Mouse (Mus musculus): ENCODE data around the gene Npas3. TPM values are rescaled to one million over a fixed set of nuclear protein-coding genes. Genes with fewer than 3 reads are reported as not detected.

Npas3 gene
- polyA plus RNA-seq, 1 experiment from 2014 or later: 1.1 TPM

DNA sequence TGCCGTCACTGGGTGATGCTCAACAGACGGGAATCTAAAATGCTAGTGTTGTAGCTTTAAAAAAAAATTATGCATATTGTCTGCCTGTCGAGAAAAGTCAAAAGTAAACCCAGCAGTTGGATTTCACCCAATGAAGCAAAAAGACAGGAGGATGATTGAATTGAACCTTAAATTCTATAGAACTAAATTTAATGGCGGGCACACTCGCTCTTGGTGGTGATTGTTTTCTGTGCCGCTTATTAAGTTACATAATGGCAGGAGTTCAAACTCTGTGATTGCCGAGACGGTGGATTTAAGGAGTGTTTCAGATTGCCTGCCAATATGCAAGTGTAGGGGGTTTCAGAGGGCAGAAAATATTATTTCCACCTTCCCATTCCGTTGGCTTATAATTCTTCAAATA is 82.9 kb downstream of the Npas3 start:
- Histone ChIP-seq H3K27ac (replicated peaks) (no peak overlapping the region), H3K36me3 (no peaks in the 10 kb centered on the region), H3K4me1 (peaks cover 18% of the 10 kb centered on the region), H3K4me3 (no peak overlapping the region), H3K27me3 (replicated peaks) (no peaks in the 10 kb centered on the region), H3K4me2 (no peak overlapping the region), H3K9ac (no peak overlapping the region), H3K9me3 (no peaks in the 10 kb centered on the region)
- ATAC-seq (ENCODE audit: extremely low read depth, insufficient number of reproducible peaks, low FRiP score, low TSS enrichment): no peak
- 73% methylated on average over 9 of the region's 9 CpGs for WGBS

DNA sequence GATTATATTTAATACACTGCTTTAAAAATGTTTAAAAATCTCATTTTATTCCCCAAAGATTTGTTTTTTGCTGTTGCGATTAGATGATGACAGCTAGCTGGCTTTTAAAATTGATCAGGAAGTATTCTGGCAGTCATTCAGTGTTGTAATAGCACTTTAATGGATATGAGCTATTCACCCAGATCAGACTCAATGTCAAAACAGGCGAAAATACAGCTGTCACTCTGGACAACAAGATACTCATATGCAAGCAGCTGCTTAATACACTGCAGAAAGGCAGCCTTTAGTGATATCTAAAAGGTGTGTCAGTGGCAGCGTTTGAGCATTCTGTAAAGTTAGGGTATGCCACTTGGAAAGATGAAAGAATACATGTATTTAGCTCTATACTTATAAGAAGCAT is 83.3 kb downstream of the Npas3 start:
- H3K4me3 ChIP-seq: no peak overlapping the region
- no peaks in the 10 kb centered on the region for H3K9me3 ChIP-seq
- no peak overlapping the region for H3K9ac ChIP-seq
- ATAC-seq (ENCODE audit: extremely low read depth, insufficient number of reproducible peaks, low FRiP score, low TSS enrichment): no peak
- H3K4me2 ChIP-seq: no peak overlapping the region
- H3K36me3 ChIP-seq: no peaks in the 10 kb centered on the region
- H3K27ac ChIP-seq (replicated peaks): no peak overlapping the region
- 73% methylated on average over 3 of the region's 3 CpGs for WGBS
- no peaks in the 10 kb centered on the region for H3K27me3 ChIP-seq (replicated peaks)
- H3K4me1 ChIP-seq: peaks cover 18% of the 10 kb centered on the region

DNA sequence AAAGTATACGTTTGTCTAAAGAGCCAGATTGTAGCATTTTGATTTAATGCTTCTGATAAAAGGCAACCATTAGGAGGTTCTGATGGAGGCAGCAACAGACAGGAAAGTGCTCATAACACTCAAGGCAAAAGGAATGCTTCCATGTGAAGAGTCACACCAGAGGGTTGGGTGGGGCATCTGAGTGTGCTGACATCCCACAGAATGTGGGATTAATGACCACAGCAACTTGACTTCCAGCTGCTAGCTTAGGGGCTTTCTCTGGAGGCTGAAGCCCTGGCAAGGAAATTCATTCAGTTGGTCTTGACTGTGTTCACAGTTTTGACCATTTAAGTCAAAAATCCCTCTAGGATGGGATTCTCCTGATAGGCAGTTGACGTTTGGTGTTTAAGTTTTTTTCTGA is 84.8 kb downstream of the Npas3 start:
- Histone ChIP-seq H3K9me3 (no peaks in the 10 kb centered on the region), H3K27ac (replicated peaks) (no peak overlapping the region), H3K4me1 (peaks cover 12% of the 10 kb centered on the region), H3K9ac (no peak overlapping the region), H3K27me3 (replicated peaks) (no peaks in the 10 kb centered on the region), H3K4me2 (no peak overlapping the region), H3K36me3 (no peaks in the 10 kb centered on the region), H3K4me3 (no peak overlapping the region)
- WGBS: 71% methylated on average over 2 of the region's 2 CpGs
- ATAC-seq (ENCODE audit: extremely low read depth, insufficient number of reproducible peaks, low FRiP score, low TSS enrichment): no peak

DNA sequence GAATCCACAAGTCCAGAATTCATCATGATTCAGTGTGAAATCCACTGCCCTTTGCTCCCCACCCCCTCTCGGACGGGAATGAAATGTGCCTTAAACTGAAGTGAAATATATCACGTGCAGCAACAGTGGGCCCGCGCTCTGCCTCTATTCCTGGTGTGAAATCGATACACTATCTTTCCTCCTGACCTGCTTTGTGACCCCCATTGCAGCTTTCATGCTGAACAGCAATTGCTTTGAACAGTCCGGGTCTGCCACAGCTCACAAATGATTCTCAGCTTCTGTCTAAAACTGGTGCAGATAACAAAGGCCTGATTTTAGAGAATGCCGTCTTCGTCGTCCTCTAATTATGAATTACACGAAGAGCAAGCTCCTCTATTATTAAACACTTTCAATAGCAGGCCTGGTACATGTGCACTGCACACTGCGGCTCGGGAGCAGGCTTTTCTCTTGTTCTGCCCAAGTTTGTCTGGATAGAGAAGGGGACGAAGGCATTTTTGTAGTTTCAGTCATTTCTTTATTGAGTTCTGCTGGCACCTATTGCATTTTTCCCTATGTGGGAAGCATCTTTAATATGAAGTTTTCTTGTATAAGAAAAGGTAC is 90.0 kb downstream of the Npas3 start:
- no peak overlapping the region for H3K4me3 ChIP-seq
- peaks cover 7% of the 10 kb centered on the region; the same call in 1 of the 2 replicates for H3K4me1 ChIP-seq
- H3K36me3 ChIP-seq: no peaks in the 10 kb centered on the region
- H3K9me3 ChIP-seq: no peaks in the 10 kb centered on the region
- 45% methylated on average over 14 of the region's 14 CpGs for WGBS
- H3K27me3 ChIP-seq (replicated peaks): no peaks in the 10 kb centered on the region
- peak overlapping the region; percentile 8; the same call in 1 of the 2 replicates for H3K4me2 ChIP-seq
- H3K9ac ChIP-seq: no peak overlapping the region
- H3K27ac ChIP-seq (replicated peaks): no peak overlapping the region
- ATAC-seq (ENCODE audit: extremely low read depth, insufficient number of reproducible peaks, low FRiP score, low TSS enrichment): no peak

DNA sequence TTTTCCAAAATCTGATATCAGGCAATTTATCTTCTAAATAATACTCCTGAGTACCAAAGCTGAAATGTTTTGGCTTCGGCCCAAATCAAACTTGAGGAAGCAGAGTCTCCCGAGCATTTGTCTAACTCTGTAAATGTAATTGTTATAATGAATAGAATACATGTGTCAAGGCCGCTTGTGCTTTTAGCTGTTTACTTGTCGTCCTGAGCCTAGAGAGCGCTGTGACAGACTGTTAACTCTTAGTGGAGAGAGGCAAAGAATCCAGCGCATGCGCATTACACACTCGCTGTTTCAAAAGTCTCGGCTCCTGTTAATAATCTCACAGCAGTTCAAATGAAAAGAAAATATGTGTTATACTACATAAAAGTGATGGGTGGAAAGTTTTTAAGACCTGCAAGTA is 94.3 kb downstream of the Npas3 start:
- WGBS: 67% methylated on average over 9 of the region's 9 CpGs
- Histone ChIP-seq H3K4me3 (no peak overlapping the region), H3K36me3 (no peaks in the 10 kb centered on the region), H3K9ac (no peak overlapping the region), H3K27ac (replicated peaks) (no peak overlapping the region), H3K27me3 (replicated peaks) (no peaks in the 10 kb centered on the region), H3K9me3 (no peaks in the 10 kb centered on the region), H3K4me1 (peaks cover 7% of the 10 kb centered on the region; the same call in 1 of the 2 replicates), H3K4me2 (no peak overlapping the region)
- ATAC-seq (ENCODE audit: extremely low read depth, insufficient number of reproducible peaks, low FRiP score, low TSS enrichment): no peak

DNA sequence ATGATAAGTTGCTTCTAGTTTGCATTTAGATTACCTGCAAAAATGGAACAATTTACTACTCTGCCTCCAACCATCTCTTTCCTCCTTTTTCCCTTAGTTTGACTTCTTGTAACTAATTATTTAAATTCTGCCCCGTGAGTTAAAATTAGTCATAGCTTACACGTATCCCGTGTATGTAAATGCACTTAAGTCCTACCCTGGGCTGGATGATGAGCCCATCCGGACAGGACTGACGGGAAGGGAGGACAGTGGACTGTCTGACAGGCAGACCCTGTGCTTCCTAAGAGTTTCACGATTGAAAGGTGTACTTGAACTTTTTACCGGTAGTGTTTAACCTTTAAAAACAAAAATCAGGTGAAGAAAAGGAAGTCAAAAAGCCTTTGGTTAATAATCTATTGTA is 103.4 kb downstream of the Npas3 start:
- WGBS: 85% methylated on average over 7 of the region's 7 CpGs
- ATAC-seq (ENCODE audit: extremely low read depth, insufficient number of reproducible peaks, low FRiP score, low TSS enrichment): no peak
- no peak overlapping the region for H3K9ac ChIP-seq
- no peak overlapping the region for H3K4me3 ChIP-seq
- H3K9me3 ChIP-seq: no peaks in the 10 kb centered on the region
- no peak overlapping the region for H3K27ac ChIP-seq (replicated peaks)
- no peaks in the 10 kb centered on the region for H3K36me3 ChIP-seq
- H3K4me2 ChIP-seq: no peak overlapping the region
- no peaks in the 10 kb centered on the region for H3K27me3 ChIP-seq (replicated peaks)
- H3K4me1 ChIP-seq: no peaks in the 10 kb centered on the region

DNA sequence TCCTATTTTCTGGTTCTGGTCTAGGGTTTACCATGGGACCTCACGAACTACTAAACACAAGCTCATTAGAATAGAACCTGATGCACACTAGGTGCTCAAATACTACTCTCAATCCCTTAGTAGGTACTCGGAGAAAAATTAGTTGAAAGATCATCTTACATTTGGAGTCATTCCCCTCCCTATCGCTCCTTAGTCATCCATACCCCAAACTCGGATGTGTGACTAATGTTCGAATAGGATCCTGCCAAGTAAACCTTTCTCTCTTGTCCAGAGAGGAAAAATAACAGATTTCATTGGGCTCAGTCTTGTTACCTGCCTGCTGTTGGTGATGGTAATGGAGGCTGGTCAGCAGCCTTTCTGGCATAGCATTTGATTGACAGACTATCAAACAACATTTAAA is 117.3 kb downstream of the Npas3 start:
- Histone ChIP-seq H3K9me3 (no peaks in the 10 kb centered on the region), H3K4me1 (peaks cover 12% of the 10 kb centered on the region; the same call in 1 of the 2 replicates), H3K4me3 (no peak overlapping the region), H3K4me2 (no peak overlapping the region), H3K36me3 (no peaks in the 10 kb centered on the region), H3K9ac (no peak overlapping the region), H3K27me3 (replicated peaks) (no peaks in the 10 kb centered on the region), H3K27ac (replicated peaks) (no peak overlapping the region)
- no peak for ATAC-seq (ENCODE audit: extremely low read depth, insufficient number of reproducible peaks, low FRiP score, low TSS enrichment)
- WGBS: 88% methylated on average over 5 of the region's 5 CpGs

DNA sequence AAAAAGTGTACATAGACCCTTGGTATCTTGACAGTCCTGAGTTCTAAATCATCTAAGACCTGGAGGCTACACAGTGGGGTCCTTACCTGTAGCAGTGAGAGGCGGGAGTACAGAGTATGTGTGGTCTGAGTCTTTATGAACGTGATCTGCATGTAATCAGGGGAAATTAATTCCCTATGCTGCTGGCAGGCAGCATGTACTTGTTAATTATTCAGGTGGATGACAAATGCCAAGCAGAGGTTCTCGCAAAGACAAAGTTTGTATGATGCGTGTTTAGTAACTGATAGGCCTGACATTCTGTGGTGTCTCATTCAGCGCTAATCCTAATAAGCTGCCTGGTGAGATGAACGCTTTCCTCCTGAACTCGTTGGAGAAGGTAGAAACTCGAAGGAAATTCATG is 136.4 kb downstream of the Npas3 start:
- Histone ChIP-seq H3K27me3 (replicated peaks) (no peaks in the 10 kb centered on the region), H3K36me3 (no peaks in the 10 kb centered on the region), H3K4me1 (no peaks in the 10 kb centered on the region), H3K27ac (replicated peaks) (no peak overlapping the region), H3K9me3 (no peaks in the 10 kb centered on the region), H3K9ac (no peak overlapping the region), H3K4me3 (no peak overlapping the region), H3K4me2 (no peak overlapping the region)
- no peak for ATAC-seq (ENCODE audit: extremely low read depth, insufficient number of reproducible peaks, low FRiP score, low TSS enrichment)
- 75% methylated on average over 8 of the region's 8 CpGs for WGBS

DNA sequence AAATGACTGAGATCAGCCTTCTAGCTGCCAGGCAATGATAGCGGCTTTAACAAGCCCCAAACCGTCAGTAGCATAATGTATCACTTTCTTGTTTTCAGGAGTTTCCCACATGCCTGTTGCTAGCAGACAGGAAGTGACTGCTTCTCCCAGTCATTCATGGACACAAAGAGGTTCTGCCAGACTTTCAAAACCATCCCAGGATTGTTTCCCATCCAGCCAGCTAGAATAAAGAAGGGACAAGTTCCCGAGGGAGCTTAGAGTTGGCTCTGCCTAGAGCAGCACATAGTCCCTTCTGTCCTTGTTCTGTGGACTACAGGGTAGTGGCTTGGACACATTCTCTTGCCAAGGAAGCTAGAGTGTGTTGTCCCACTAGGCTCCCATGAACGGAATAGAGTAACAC is 157.4 kb downstream of the Npas3 start:
- Histone ChIP-seq H3K9me3 (no peaks in the 10 kb centered on the region), H3K27me3 (replicated peaks) (no peaks in the 10 kb centered on the region), H3K4me3 (no peak overlapping the region), H3K4me2 (no peak overlapping the region), H3K27ac (replicated peaks) (no peak overlapping the region), H3K36me3 (no peaks in the 10 kb centered on the region), H3K4me1 (peaks cover 13% of the 10 kb centered on the region), H3K9ac (no peak overlapping the region)
- WGBS: 48% methylated on average over 4 of the region's 4 CpGs
- no peak for ATAC-seq (ENCODE audit: extremely low read depth, insufficient number of reproducible peaks, low FRiP score, low TSS enrichment)

DNA sequence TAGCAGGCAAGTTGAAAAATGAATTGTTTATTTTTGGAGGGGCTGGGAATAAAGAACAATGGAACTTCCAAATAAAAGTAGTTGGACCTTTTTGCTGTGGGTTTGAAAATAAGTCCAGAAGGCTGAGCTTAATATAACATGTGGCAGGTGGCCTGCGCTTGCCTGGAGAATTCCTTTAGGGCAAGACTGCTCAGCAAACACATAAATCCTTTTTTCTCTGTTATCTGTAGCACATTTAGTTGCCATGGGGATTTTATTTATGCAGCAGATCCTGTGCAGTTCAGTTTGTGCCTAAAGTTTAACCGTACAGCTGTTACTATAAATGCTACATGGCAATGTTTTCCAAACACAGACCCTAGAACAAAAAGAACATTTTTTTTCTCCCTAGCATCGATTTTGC is 159.3 kb downstream of the Npas3 start:
- Histone ChIP-seq H3K4me3 (no peak overlapping the region), H3K27me3 (replicated peaks) (no peaks in the 10 kb centered on the region), H3K27ac (replicated peaks) (no peak overlapping the region), H3K4me2 (no peak overlapping the region), H3K9ac (no peak overlapping the region), H3K4me1 (peaks cover 13% of the 10 kb centered on the region), H3K36me3 (no peaks in the 10 kb centered on the region), H3K9me3 (no peaks in the 10 kb centered on the region)
- no peak for ATAC-seq (ENCODE audit: extremely low read depth, insufficient number of reproducible peaks, low FRiP score, low TSS enrichment)
- 51% methylated on average over 3 of the region's 3 CpGs for WGBS

DNA sequence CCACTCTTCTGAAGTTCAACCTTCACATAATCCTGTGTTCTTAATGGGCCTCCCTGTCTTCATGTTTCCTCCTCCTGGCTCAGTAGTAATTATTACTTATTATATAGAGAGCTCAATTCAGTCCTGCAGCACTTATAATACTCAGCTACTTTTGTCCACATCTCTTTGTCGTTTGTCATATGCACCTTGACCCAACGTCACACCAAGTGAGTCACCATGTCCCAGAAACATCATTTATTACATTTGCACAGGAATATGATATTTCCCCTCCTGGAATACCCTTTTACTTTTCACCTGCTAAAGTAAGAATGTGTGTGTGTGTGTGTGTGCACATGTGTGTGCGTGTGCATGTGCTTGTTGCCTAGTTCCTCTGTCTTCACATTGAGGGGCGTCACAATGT is 161.2 kb downstream of the Npas3 start:
- ATAC-seq (ENCODE audit: extremely low read depth, insufficient number of reproducible peaks, low FRiP score, low TSS enrichment): no peak
- WGBS: 84% methylated on average over 4 of the region's 4 CpGs

DNA sequence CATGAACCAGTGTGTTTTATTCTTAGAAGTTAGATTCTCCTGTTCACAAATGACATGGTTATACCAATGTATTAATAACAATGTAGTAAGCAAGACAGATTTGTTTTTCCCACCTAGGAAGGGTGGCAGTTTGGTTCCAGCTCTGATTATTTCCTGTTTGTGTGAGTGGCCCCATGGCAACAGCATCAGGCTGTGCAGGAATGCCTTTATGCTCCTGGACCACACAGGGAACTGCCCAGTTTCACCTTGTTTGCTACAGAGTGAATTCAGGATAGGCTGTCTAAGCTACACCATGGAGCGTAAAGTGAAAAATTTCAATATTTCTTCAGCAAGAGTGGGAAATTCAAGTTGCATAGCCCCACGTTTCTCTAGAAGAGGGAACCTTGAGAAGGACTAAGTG is 162.2 kb downstream of the Npas3 start:
- no peaks in the 10 kb centered on the region for H3K27me3 ChIP-seq (replicated peaks)
- no peak overlapping the region for H3K9ac ChIP-seq
- H3K27ac ChIP-seq (replicated peaks): no peak overlapping the region
- WGBS: 83% methylated on average over 2 of the region's 2 CpGs
- ATAC-seq (ENCODE audit: extremely low read depth, insufficient number of reproducible peaks, low FRiP score, low TSS enrichment): no peak
- H3K4me2 ChIP-seq: no peak overlapping the region
- H3K9me3 ChIP-seq: no peaks in the 10 kb centered on the region
- H3K36me3 ChIP-seq: no peaks in the 10 kb centered on the region
- H3K4me3 ChIP-seq: no peak overlapping the region
- peaks cover 13% of the 10 kb centered on the region for H3K4me1 ChIP-seq

More for the DNA sequence above, 161.2 kb downstream of the Npas3 start:
- Histone ChIP-seq H3K27ac (replicated peaks) (no peak overlapping the region), H3K9ac (no peak overlapping the region), H3K36me3 (no peaks in the 10 kb centered on the region), H3K4me2 (no peak overlapping the region), H3K27me3 (replicated peaks) (no peaks in the 10 kb centered on the region), H3K4me3 (no peak overlapping the region), H3K9me3 (no peaks in the 10 kb centered on the region), H3K4me1 (peaks cover 13% of the 10 kb centered on the region)

Measured in heart, embryonic 13.5 days (tissue).